Mouse (Mus musculus) midbrain, embryonic 10.5 days (tissue): ENCODE measurements at regions not wholly inside any gene's neighbourhood (a gene's known extent, or its start where the extent isn't known, plus 50 kb on each side); places are given as distances from the start of the nearest gene placed in this dataset.
A peak's percentile ranks its signal among the peaks of the same experiment; 100 is the strongest.

Experiments
- DNase-seq: peaks from one replicate; pipeline ENCODE4 v3.0.0-alpha.2; 2017; ENCODE audit warnings: low spot score
- H3K27ac ChIP-seq: fragments of 300-500 bp; sonication (generic); replicated peaks from 2 replicates; pipeline ENCODE4 v1.5.1; 2016; ENCODE audit warnings: mild to moderate bottlenecking
- H3K27me3 ChIP-seq: fragments of 300-500 bp; sonication (generic); 2 replicates; pipeline ENCODE4 v1.6.1; 2016; ENCODE audit warnings: low read depth, mild to moderate bottlenecking; ENCODE audit not compliant: poor library complexity, severe bottlenecking
- H3K36me3 ChIP-seq: fragments of 300-500 bp; sonication (generic); 2 replicates; pipeline ENCODE4 v1.6.1; 2016; ENCODE audit warnings: mild to moderate bottlenecking, moderate library complexity
- H3K4me1 ChIP-seq: fragments of 300-500 bp; sonication (generic); 2 replicates; pipeline ENCODE4 v1.6.1; 2016
- H3K4me3 ChIP-seq: fragments of 300-500 bp; sonication (generic); 2 replicates; pipeline ENCODE4 v1.5.1; 2016; ENCODE audit warnings: mild to moderate bottlenecking, moderate library complexity
- H3K9me3 ChIP-seq: fragments of 300-500 bp; sonication (generic); replicated peaks from 2 replicates; pipeline ENCODE4 v1.6.1; 2016; ENCODE audit warnings: mild to moderate bottlenecking
- WGBS: fragments of 180-500 bp; shearing (Covaris S2); methylation state at CpG from one replicate; pipeline ENCODE4 v1.1.7; 2016; 5-methylcytosine and 5-hydroxymethylcytosine counted together

DNA sequence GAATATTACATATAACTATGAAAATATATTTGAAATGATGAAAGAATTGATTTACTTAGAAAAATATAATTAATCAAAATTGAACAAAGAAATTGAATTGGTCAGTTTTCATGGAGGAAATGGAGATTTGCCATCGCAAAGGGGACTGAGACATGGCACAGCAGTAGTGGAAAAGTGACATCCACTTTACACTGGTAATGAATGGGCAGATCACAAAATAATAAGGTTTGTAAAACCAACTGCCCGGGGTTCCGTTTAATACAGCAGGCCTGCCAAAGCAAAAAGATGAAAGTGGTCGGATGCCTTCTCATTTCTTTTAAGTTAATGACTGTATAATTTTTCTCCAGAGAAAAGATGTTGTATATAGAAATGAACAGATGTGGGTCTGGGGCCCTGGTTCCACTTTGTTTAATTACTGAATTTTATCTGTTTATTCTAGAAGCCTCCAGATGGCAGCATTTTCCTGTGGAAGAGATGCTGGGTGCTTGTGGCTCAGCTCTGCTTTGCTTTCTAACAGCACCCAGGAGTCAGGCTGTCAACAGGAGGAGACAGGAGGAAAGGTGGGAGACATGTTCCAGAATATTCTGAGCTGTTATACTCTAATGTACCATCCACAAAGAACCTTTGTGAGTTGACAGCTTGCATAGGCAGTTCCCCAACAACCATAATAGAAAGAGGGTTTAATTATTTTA, 75.6 kb upstream of the Fbxl17 start:
- DNase-seq: peak; percentile 20
- WGBS: 82% methylated on average over 4 of the region's 4 CpGs
- Histone ChIP-seq H3K4me1 (no peaks in the 10 kb centered on the region), H3K27ac (no peak overlapping the region), H3K4me3 (no peak overlapping the region), H3K9me3 (no peaks in the 10 kb centered on the region), H3K36me3 (no peaks in the 10 kb centered on the region), H3K27me3 (no peaks in the 10 kb centered on the region)

DNA sequence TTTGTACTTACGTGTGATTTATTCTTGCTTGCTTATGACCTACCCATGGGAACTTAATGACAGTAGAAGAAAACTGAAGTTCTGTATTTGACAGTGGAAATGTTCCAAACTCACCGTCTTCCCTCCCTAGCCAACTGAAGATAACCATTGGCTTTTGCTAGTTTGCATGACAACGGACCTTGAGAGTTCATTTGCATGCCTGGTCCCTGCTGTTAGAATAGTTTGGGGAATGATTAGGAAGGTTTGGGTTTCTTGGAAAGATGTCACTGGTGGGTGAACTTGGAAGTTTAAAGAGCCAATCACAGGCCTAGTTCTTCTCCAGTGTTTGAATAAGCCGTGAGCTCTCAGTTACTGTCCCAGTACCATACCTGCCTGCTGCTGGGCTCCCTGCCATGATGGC, 83.1 kb upstream of the Fbxl17 start:
- Histone ChIP-seq H3K4me3 (no peak overlapping the region), H3K36me3 (no peaks in the 10 kb centered on the region), H3K27ac (no peak overlapping the region), H3K4me1 (no peaks in the 10 kb centered on the region), H3K9me3 (no peaks in the 10 kb centered on the region), H3K27me3 (no peaks in the 10 kb centered on the region)
- 70% methylated on average over 4 of the region's 4 CpGs for WGBS
- no peak for DNase-seq

DNA sequence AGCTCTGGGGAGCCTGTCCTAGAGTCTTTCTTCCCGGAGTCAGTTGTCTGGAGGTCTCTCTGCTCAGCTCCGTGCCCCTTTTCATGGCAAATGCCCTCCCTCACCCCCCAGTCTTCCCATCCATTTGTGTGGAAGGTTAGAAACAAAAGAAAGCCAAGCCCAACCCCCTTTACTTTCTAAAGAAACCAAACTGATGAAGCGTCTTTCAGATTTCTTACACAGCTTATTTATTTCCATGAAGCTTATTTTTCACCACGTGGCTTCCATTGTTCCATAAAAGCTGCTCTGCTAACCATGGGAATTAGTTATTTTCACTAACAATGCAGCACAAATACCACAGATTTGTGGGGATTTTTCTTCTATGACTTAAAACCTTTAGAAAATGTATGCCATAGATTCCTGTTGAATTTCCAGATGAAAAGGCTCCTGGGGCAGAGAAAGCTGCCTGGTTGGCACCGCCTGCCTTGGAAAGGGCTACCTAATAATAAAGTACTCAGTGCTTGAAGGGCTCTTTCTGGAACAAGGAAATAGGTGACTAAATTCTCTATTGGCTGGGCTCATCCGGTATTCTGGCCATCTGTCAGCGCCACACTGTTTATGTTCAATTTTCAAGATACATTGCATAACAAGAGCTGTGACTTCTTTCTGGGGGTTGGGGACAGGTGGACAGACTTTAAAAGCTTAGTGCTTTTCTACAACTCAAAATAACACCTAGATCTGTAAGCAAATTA, 107.4 kb upstream of the Fbxl17 start:
- no peak overlapping the region for H3K4me3 ChIP-seq
- no peaks in the 10 kb centered on the region for H3K9me3 ChIP-seq
- WGBS: 43% methylated on average over 7 of the region's 7 CpGs
- H3K36me3 ChIP-seq: no peaks in the 10 kb centered on the region
- no peaks in the 10 kb centered on the region for H3K27me3 ChIP-seq
- DNase-seq: no peak
- peaks cover 7% of the 10 kb centered on the region for H3K4me1 ChIP-seq
- H3K27ac ChIP-seq: no peak overlapping the region

DNA sequence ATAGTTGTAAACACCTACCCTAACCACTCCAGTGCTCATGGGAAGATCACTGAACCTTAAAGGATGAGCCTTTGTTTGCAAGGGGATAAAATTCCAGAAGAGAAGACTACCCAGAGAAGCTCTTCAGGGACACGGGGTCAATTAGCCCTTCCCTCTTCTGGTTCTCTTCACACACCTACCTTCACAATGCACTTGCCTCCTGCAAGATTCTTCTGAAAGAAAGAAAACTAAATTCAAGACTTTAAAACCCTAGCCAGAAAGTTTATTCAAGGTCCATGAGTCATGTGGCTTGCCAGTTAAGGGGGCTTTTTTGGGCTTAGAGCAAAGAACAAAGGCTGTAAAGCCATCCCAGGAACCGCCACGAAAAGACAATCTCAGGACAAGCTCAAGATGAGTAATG, 122.9 kb upstream of the Fbxl17 start:
- H3K9me3 ChIP-seq: no peaks in the 10 kb centered on the region
- no peak overlapping the region for H3K4me3 ChIP-seq
- H3K4me1 ChIP-seq: no peaks in the 10 kb centered on the region
- no peak for DNase-seq
- 18% methylated on average over 3 of the region's 3 CpGs for WGBS
- no peak overlapping the region for H3K27ac ChIP-seq
- H3K36me3 ChIP-seq: no peaks in the 10 kb centered on the region
- no peaks in the 10 kb centered on the region for H3K27me3 ChIP-seq

DNA sequence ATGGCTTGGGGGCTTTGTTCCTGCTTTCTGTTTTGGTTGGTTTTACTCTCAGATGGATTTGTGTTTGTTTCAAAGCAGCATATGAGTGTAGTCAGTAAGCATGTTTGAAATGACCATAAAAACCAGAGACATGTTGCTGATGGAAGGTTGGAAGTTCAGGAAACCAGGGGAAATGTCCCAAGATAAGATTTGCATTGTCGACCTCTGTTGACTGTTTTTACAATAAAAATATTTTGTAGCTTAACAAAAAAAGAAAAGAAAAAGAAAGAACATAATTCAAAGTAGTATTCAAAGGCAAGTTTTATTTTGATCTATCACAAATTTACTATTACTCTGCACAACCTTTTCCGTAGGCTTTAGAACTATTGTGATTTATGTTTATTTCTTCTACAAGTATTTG, 137.8 kb upstream of the Fbxl17 start:
- 90% methylated on average over 2 of the region's 2 CpGs for WGBS
- no peaks in the 10 kb centered on the region for H3K27me3 ChIP-seq

DNA sequence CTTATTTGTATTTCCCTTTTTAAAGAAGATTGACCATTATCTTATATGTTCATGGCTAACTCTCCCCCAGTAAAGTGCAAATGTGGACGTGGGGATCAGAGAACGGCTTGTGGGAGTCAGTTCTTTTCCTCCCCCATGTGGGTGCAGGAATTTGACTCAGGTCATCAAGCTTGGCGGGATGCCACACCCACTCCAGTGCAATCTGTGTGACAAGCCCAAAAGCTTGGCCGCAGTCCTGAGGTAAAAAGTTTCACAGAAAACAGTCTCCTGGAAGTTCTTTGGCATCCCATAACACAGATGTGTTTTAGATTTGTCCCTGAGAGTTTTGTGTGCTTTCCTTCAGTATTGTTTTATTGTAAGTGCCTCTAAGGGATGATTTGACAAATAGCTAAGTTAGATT, 144.6 kb upstream of the Fbxl17 start:
- DNase-seq: no peak
- H3K4me1 ChIP-seq: no peaks in the 10 kb centered on the region
- H3K27me3 ChIP-seq: no peaks in the 10 kb centered on the region
- H3K36me3 ChIP-seq: no peaks in the 10 kb centered on the region
- H3K4me3 ChIP-seq: no peak overlapping the region
- H3K27ac ChIP-seq: no peak overlapping the region
- 93% methylated on average over 4 of the region's 4 CpGs for WGBS
- peaks cover 6% of the 10 kb centered on the region; the same call in 1 of the 2 replicates for H3K9me3 ChIP-seq

More for the DNA sequence above, 137.8 kb upstream of the Fbxl17 start:
- no peak for DNase-seq
- no peak overlapping the region for H3K4me3 ChIP-seq
- no peaks in the 10 kb centered on the region for H3K4me1 ChIP-seq
- H3K36me3 ChIP-seq: no peaks in the 10 kb centered on the region
- no peaks in the 10 kb centered on the region for H3K9me3 ChIP-seq
- no peak overlapping the region for H3K27ac ChIP-seq

DNA sequence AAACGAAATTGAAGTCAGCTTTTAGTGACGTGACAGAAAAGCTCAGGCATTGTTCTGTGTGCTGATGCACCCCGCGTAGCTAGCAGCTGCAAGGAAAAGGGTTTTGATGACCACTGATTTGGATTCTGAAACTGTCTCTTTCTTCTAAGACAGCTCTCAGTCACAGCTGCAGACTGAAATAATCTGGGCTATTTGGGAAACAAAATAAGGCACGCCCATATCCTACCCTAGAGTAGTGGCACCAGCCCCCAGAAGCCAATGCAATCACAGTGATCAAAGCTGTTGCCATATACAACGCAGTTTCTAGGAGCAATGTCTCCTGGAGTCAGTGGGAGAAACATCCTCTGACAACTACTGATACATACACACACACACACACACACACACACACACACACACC, 157.9 kb upstream of the Fbxl17 start:
- no peak for DNase-seq
- Histone ChIP-seq H3K27ac (no peak overlapping the region), H3K27me3 (no peaks in the 10 kb centered on the region), H3K4me1 (no peaks in the 10 kb centered on the region), H3K4me3 (no peak overlapping the region), H3K9me3 (no peaks in the 10 kb centered on the region), H3K36me3 (no peaks in the 10 kb centered on the region)
- 76% methylated on average over 6 of the region's 6 CpGs for WGBS

DNA sequence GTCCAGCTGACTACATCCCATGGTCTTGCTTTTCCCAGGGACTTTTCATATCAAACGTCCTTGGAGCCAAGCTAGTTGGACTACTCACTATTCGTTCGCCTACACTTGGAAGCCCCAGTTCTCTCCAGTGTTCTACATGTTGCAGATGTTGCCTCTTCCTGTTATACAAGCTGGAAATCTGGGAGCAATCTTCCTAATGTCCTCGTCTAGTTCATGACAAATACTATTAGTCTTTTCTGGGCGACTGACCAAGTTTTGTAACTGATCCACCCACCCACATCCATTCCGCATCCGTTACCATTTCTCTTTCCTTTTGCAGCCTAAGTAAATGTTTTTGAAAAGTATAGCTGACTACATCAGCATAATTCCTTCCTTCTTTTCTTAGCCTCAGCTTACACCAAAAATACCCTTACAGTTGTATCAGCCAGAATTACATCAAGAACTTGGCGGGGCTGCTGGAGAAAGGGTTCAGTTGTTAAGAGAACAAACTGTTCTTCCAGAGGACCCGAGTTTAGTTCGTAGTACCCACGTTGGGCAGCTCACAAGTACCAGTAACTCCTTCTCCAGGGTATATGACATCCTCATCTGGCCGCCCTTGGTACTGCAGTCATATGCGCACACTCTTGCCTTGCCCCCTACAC, 161.1 kb upstream of the Fbxl17 start:
- 91% methylated on average over 13 of the region's 13 CpGs for WGBS
- no peak for DNase-seq
- no peaks in the 10 kb centered on the region for H3K27me3 ChIP-seq
- H3K4me3 ChIP-seq: no peak overlapping the region
- no peak overlapping the region for H3K27ac ChIP-seq
- no peaks in the 10 kb centered on the region for H3K9me3 ChIP-seq
- no peaks in the 10 kb centered on the region for H3K36me3 ChIP-seq
- no peaks in the 10 kb centered on the region for H3K4me1 ChIP-seq

DNA sequence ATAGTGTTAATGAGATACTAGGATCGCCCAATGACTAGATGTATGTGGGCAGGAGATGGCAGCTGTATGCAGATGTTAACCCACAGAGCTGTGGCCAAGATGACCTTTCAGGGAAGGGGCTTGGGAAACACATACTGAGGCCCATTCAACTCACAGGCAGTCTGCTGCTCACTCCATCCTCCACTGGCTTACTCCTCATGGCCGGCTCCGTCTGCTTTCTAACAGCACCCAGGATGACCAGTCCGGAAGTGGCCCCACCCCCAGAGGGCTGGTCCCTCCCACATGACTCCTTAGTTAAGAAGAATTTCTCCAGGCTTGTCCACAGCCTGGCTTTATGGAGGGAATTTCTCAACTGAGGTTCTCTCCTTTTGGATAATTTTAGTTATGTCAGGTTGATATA, 161.8 kb upstream of the Fbxl17 start:
- H3K27me3 ChIP-seq: no peaks in the 10 kb centered on the region
- no peaks in the 10 kb centered on the region for H3K36me3 ChIP-seq
- no peak for DNase-seq
- H3K4me3 ChIP-seq: no peak overlapping the region
- WGBS: 92% methylated on average over 4 of the region's 4 CpGs
- H3K9me3 ChIP-seq: no peaks in the 10 kb centered on the region
- H3K4me1 ChIP-seq: no peaks in the 10 kb centered on the region
- H3K27ac ChIP-seq: no peak overlapping the region

DNA sequence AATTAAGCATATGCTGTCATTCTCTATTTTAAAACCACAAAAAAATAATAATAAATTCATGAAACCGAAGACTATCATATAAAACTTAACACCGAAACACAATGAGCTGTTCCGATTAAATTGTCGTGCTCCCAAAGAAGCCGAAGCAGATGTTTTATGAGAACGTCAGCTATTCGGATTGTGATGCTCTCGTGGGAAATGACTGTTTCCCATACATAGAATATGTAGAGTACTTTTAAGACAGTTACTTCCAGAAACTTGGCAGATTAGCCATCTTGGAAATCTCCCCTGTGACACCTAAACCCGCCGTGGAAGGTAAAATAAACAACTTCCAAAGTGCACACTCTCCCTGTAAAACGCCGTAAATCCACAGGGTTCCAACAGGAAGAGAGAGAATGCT, 162.4 kb upstream of the Fbxl17 start:
- H3K9me3 ChIP-seq: no peaks in the 10 kb centered on the region
- H3K27ac ChIP-seq: no peak overlapping the region
- WGBS: 80% methylated on average over 12 of the region's 12 CpGs
- H3K4me1 ChIP-seq: no peaks in the 10 kb centered on the region
- H3K27me3 ChIP-seq: no peaks in the 10 kb centered on the region
- no peak overlapping the region for H3K4me3 ChIP-seq
- no peaks in the 10 kb centered on the region for H3K36me3 ChIP-seq
- DNase-seq: no peak

DNA sequence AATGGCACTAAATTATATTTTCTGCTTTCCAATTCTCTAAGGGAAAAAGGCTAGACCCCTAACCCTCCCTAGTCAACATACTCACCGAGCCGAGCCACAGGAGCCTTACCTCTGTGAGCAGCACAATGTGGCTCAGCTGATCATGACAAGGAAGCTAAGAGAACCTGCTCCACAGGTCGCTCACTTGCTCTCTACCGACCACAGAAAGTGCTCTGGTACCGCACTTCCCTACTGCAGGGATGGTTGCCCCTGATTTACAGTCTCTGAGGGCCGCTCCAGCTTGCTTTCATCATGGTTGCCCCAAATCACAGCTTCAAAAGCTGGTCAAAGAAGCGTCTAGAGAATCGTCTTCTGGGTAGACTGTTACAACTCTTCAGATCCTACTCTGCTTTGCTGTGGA, 177.0 kb upstream of the Fbxl17 start:
- Histone ChIP-seq H3K27ac (no peak overlapping the region), H3K36me3 (no peaks in the 10 kb centered on the region), H3K4me1 (no peaks in the 10 kb centered on the region), H3K4me3 (no peak overlapping the region), H3K9me3 (no peaks in the 10 kb centered on the region), H3K27me3 (no peaks in the 10 kb centered on the region)
- WGBS: 84% methylated on average over 8 of the region's 8 CpGs
- DNase-seq: no peak

DNA sequence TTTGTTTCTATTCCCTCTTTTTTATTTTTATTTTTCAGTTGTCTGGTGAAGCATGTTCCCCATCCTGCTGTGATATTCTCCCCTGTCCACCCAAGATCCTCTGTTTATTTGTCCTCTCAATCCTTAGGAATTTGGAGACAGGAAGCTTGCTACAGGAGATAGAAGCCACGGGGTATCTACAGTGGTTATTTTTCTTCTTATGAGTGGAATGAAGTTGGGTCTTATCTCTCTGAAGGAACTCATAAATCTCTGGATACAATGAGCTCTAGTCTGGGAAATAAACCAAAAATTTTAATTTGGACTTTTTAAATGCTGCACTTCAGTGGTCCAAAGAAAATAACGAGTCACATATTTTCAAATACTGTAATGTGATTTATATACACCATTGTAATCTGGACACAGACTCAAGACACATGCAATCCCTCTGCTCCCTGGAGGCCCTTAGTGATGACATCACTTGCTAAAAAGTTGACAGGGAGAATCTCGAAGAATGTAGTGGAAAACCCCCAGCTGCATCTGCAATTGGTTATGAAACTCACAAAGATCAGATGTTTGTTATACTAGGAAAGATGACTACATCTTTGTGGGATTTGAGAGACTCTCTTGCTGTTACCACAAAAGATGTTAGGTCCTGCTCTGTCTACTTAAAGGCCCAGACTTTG, 178.3 kb upstream of the Fbxl17 start:
- no peaks in the 10 kb centered on the region for H3K36me3 ChIP-seq
- no peaks in the 10 kb centered on the region for H3K4me1 ChIP-seq
- no peak overlapping the region for H3K4me3 ChIP-seq
- WGBS: 80% methylated on average over 3 of the region's 3 CpGs
- no peaks in the 10 kb centered on the region for H3K9me3 ChIP-seq
- H3K27ac ChIP-seq: no peak overlapping the region
- DNase-seq: no peak
- H3K27me3 ChIP-seq: no peaks in the 10 kb centered on the region

DNA sequence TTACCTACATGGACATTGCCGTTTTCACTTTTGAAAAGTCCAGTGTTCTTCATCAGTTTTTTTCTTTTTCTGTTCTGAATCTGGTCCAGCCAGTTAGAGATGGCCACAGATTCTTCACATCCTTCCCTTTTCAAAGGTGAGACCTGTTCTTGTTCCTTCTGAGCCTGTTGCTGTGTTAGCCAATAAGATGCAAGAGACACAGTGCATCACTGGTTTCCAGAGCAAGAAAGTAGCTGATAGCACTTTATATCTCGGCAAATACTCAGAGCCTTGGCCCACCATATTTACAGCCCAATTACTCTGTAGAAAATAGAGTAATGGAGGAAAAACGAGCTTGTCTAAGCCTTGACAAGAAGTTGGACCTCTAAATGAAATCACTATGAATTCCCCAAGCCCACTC, 180.7 kb upstream of the Fbxl17 start:
- 82% methylated on average over 3 of the region's 3 CpGs for WGBS
- Histone ChIP-seq H3K27ac (no peak overlapping the region), H3K36me3 (no peaks in the 10 kb centered on the region), H3K9me3 (no peaks in the 10 kb centered on the region), H3K27me3 (no peaks in the 10 kb centered on the region), H3K4me1 (no peaks in the 10 kb centered on the region), H3K4me3 (no peak overlapping the region)
- no peak for DNase-seq
